Mouse (Mus musculus): ENCODE measurements around the gene Tbc1d14.

The Tbc1d14 gene

DNA sequence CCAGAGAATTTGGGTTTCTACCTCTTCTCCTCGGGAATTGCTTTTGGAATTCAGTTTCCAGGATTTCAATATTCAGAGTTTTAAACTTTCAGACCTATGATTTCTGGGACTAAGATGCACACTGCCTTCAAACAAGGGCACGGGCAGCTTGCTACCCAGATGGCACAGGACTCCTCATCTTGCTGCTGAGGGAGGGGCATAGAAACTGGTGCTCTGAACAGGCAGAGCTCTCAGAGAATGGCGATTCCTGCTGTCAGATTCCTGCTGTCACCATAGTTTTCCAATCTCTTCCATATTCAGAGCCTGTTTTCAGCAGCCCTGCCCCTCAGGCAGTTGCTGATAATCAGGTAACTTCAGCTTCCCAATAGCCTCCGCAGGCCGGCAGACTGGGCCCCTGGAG, 77.5 kb downstream of the Tbc1d14 start:
- intact Hi-C loops (cut with DNase I) = no loop called here

DNA sequence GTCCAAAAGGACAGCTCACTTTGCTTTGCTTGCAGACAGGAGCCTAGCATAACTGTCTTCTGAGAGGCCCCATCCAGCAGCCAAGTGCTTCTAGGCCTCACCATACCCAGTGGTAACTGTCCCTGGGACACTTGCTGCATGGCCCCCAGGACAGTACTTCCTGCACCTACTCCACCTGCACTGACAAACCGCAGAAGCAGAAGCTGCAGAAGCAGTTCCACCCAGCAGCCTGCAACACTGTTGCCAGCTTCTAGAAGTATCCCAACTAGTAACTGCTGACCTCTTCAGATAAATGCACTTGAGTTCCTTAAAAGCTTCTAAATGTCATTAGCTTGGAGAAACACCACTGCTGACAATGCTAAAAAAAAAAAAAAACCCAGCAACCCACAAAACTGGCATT, 78.0 kb downstream of the Tbc1d14 start:
- intact Hi-C loops (cut with DNase I) = no loop called here

DNA sequence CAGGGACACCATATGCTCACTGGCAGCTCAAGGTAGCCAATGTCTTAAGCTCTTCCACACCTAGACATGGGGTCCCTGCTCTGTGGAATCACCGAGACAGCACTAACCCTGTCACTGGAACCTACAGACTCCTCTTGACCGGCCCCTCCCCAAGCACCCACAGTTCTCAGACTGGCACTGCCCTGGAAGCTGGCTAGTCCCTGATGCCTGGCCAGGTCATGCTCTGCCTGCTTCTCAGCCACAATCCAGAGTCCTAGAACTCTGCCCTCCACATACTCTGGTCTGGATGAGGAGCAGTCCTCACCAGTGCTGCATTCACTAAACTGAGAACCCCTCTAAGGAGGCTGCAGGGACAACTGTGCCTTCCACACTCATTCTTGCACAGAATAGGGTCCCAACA, 82.1 kb downstream of the Tbc1d14 start:
- intact Hi-C loops (cut with DNase I) = no loop called here

DNA sequence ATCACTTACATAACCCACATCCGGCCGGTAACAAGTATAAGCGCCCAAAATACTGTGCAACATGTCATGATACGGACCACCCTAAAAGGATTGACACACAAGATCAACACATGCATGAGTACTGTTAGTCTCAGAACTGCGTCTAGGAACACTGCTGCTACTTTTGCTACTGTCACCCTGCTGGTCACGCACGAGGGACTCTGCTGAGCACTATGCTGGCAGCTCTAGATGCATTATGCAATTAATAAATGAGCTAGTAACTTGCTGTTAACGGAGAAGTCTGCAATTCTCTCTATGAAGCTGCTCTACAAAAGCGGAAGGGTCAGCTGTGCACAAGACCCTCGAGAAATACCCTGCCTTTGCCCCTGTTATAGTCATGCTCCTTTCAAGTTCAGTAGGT, 84.7 kb downstream of the Tbc1d14 start:
- intact Hi-C loops (cut with DNase I) = no loop called here

DNA sequence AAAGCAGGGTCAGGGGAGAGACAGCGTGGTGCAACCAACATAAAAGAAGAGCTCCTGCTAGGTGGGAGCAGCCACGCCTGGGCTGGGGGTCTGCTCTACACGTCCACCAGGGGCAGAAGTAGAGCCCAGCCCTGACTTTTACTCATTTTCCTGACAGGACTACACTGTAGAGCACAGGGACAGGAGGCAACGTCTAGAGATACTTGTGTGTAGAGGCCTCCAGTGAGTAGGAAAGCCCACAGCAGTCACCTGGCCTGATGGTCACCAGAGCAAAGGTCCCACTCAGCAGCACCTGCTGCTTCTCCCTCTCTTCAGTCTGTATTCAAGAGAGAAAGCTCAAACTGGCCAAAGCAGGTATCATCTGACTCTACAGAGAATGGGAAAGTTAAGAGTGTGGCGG, 87.4 kb downstream of the Tbc1d14 start:
- intact Hi-C loops (cut with DNase I) = no loop called here

DNA sequence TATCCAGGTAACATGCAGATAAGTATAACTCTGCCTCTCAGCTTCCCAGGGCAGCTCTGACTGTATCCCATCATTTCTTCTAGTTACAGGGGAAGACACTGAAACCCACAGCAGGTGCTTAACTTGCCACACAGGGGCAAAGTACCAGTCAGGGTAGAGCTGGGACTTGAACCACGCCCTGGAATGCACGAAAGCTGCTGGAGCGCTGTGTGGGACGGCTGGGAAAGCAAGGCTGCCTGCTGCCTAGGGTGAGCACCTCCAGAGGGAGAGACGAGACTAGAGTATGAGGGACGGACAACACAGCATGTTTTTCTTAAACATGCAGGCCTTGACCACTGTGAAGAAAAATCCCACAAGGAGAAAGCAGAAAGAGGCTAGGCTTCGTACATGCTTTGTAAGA, 87.8 kb downstream of the Tbc1d14 start:
- intact Hi-C loops (cut with DNase I) = no loop called here

DNA sequence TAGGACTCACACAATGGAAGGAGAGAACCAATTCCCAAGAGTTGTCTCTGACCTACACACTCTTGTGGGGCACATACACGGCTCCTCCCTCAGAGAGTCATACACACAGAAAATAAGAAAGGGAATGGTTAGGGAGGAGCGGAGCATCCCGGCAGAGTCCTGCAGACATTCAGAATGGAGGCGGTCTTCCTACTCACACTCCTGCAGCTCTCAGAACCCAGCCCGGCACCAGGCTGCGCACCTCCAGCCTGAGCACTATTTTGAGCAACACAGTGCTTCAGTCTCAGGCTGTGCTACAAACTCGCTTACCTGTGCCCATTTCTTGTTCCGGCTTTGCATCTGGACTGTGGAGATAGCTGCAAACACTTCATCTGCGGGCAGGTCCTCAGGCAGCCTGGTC, 98.4 kb downstream of the Tbc1d14 start:
- intact Hi-C loops (cut with DNase I) = no loop called here

DNA sequence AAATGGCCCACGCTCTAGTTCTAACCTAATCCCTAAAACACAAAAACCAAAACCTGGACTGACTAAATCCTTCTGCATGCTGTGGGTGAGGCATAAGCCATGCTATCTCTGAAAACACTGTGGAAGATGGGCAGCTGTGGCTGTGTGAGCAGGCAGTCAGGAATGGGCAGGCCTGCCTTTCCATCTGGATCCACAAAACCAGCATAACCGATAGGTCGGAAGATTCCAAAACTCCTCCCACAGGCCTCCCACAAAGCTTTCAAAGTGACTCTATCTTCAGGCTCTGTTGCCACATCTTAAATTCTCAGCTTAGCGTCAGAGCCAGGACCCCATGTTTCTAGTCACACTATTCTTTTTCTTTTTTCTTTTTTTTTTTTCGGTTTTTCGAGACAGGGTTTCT, 99.2 kb downstream of the Tbc1d14 start:
- intact Hi-C loops (cut with DNase I) = no loop called here

DNA sequence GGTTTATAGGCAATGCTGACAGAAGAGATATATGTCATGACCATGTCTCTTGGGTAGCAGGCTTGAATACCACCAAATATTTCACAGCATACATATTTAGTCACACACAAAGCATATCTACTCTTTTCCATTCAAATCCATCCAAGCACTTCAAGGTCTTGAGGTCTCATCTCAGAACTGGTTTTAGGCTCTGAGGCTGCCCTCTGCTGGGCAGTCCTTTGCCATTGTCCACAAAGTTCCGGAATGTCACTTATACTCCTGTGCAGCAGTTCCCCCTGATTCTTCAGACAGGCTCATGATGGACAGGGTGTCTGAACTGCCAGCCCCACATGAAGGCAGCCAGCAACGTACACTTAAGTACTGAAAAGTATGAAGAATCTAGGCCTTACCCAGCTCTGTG, 103.9 kb downstream of the Tbc1d14 start:
- intact Hi-C loops (cut with DNase I) = no loop called here

DNA sequence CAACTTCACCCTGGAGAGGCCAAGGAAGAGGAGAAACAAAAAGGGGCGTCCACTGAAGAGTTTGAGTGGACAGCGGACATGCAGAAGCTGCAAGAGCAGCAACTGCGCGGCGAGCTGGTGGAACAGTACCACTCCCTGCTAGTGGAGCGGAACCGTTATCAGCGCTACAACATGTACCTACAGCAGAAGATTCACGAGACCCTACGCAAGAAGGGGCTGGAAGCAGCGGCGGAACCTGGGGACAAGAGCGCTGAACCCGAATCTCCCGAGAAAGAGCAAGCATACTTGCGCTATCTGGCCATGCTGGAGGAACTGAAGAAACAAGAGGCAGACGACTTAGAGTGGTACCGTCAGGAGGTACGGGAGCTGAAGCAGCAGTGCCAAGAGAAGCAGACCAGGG, 107.8 kb downstream of the Tbc1d14 start:
- intact Hi-C loops (cut with DNase I) = no loop called here

DNA sequence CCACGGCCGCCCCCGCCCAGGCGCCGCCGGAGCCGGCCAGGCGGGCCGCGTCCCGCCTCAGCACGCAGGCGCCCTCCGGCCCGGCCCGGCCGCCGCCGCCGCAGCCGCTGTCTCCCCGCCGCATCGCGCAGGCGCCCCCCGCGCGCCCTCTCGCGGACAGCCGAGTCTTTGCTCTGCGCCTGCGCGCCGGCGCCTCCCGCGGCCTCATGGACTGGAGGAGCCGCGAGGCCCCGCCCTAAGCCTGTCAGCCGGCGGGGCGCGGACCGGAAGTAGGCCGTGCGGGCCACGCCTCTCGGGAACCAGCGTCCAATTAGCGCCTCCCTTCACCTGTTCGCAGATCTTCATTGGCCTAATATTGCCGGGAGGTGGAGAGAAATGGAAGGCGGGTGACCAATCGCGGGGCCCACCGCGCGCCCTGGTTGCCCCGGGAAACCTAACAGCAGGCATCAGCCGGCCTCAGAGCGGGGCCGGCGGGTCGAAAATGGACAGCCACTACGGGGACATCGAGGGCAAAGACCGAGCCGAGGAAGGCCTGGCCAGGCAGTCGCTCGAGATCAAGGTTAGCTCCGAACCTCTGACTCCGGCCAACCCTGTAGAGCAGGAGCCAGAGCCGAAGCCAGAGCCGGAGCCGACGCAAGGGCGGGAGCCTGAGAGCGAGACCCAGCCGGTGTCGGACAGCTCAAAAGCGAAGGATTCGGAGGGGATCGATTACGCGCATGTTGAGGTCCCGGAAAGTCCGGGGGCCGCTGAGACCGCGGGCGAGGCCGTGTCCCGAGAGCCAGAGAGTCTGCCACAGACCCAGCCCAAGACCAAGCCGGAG, 108.7 kb downstream of the Tbc1d14 start, which contains the start of the genes Tada2b and Ccdc96:
Gene Tada2b, minus strand, starts transcription at position 115 of the 820 bp plus-strand sequence.
Gene Ccdc96, plus strand, starts transcription at position 418 of the 820 bp plus-strand sequence.
- intact Hi-C loops (cut with DNase I) = no loop called here

DNA sequence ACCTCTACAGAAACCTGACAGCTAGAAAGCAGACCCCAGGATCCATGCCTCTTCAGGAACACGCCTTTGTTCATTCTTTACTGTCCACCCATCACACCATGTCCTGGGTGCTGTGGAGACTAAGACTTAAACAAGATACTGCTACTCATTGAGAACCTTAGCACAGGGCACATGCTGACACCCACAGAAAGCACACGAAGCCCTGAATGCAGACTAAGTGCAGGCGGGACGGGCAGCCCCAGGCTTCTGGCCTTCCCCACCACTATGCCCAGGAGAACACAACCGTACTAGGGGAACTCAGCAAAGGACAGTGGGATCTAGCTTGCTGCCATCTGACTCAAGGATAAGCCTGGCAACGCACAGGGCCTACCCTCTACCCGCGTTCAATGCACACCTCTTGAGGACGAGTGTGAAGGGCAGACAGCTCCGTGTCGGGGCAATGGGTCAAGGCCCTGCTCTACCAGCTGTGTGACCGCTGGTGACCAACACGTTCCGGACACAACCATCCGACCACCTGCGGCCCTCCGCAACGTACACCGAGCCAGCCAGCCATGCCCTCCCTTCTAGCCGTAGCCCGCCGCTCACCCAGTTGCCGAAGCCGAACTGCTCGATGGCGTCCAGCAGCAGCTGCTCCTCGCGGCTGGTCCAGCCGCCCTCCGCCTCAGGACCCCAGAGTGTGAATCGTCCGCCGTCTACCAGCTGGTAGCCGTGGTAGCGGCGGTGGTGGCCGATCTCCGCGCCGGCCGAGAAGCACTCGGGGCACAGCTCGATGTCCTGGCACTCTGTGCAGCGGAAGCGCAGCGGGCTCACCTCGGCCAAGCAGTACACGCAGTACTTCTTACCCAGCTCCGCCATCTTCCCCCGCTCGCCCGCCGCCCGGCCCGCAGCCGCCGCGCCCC, 109.6 kb downstream of the Tbc1d14 start:
- intact Hi-C loops (cut with DNase I) = loop anchor here (1.0 kb wide), 1 partner anchor 19 kb away; the partner anchor contains the start of gene Grpel1

DNA sequence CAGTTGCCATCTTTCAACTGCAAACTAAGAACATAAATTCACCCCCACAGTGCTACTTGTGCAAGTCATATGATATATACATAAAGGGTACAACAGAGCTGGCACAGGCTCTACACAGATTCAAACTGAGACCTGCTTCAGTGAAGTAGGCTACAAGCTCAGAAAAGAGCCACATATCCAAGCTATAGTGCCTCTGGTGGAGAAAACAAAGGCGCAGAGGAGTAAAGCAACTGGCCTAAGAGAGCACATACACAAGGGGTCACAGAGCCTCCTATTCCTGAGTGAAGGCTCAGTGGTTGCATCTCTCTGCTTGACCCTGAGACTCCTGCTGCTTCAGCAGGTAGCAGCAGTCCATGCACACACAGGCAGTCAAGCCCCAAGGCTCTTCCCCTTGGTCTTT, 112.0 kb downstream of the Tbc1d14 start:
- intact Hi-C loops (cut with DNase I) = no loop called here

DNA sequence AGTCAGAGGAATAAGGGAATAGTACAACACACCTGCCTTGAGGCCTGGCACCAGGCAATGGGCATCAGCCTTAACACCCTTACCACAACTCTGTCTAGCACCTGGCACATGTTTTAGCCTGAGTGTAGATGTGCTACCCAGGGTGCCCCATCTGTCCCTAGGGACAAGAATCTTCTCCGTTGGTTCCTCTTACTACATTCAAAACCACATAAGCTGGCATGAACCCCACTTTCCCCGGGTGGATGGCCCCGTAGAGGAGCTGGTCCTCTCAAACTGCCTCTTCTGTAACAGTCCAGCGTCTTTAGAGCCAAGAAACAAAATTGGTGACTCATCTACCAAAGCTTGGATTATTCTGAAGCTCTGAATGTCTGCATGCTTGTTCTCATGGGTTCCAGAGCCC, 112.7 kb downstream of the Tbc1d14 start:
- intact Hi-C loops (cut with DNase I) = no loop called here

DNA sequence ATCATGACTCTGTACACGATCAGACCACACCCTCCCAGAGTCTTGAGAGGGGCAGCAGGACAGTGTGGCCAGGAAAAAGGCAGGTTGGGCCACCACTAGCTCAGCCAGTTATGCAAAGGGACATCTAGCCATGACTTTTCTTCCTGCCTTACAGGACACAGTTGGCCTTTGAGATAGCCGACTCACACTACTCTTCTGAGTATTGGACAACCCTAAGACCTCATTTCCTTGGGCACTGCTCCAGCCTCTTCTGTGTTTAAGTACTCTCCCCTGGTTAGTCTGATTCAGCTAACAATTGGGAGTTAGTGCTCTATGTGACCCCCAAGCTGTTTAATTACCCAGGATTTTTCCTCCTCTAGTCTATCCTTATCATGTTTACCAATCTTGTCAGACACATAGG, 113.3 kb downstream of the Tbc1d14 start:
- intact Hi-C loops (cut with DNase I) = loop anchor here (5.0 kb wide), 1 partner anchor 53 kb away; no protein-coding TSS in a partner anchor

DNA sequence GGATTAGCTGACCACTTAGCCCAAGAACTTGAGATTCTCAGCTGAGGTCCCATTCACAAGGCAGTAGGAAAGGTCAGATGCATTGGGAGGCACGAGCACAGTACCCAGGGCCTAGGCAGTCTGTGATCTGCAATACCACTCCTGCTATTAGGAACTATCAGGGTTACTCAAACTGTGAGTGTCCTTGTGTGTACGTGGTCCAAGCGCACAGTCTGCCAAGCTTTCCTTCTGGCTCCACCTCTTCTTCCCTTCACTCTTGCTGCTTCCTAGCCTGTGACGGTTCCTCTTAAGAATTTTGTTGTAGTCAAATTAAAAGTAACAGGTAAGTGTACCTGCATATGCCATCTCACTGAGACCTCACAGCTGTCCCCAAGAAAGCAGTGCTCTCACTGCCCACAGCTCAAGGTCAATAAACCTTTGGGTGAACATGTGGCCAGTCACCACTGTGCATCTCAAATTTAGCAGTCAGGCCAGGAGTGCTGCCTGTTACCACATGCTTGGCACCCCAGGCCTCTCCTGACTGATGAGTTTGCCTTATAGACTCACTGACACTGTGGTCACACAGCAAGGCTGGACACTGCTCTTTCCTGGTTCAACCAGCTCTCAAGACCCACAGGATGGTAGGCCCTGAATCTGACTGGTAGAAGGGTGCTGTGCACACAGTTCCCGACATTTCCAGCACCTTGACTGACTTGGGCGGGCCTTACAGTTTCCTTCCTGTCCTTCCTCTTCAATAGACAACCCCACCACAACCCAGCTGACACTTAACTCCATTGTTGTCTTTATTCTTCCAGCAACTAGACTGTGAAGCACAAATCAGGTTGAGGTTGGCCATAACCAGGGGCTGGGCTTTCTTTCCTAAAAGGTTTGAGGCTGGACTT, 114.3 kb downstream of the Tbc1d14 start:
- intact Hi-C loops (cut with DNase I) = loop anchor here (5.0 kb wide), 1 partner anchor 54 kb away; no protein-coding TSS in a partner anchor

DNA sequence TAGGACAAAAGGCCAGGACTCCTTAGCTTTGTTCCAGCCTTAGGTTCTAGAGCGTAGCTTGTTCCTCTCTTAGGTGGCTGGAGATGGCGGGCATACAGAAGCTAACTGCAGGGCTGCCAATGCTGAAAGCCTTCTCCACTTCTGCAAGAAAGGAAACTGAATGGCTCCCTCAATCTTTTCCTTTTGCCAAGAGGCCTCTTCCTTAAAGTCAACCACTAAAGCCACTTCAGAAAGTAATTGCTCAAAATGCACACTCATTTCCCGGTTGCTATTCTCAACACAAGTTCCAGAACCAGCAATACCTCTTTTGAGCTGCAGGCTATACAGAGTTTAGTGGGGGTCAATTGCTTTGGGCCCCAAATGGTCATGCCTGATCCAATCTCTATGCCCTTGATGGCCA, 115.6 kb downstream of the Tbc1d14 start:
- intact Hi-C loops (cut with DNase I) = loop anchor here (5.0 kb wide), 1 partner anchor 55 kb away; no protein-coding TSS in a partner anchor

DNA sequence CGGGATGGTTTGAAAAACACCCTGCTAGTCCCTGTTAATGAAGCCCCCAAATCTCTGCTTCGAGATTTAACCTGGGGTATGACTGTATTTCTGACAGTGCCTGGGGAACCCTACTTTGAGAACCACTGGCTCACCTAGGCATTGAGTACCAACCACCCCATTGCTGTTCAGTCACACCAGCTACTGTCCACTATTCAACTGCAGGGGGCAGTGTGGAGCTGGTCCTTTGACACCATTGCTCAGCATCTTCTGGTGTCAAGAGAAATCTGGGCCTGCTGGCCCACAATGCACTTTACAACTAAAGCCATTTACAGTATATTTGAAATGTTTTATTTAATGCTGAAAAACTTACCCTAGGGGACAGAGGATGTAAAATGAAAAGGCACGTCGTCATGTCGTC, 118.8 kb downstream of the Tbc1d14 start:
- intact Hi-C loops (cut with DNase I) = no loop called here

DNA sequence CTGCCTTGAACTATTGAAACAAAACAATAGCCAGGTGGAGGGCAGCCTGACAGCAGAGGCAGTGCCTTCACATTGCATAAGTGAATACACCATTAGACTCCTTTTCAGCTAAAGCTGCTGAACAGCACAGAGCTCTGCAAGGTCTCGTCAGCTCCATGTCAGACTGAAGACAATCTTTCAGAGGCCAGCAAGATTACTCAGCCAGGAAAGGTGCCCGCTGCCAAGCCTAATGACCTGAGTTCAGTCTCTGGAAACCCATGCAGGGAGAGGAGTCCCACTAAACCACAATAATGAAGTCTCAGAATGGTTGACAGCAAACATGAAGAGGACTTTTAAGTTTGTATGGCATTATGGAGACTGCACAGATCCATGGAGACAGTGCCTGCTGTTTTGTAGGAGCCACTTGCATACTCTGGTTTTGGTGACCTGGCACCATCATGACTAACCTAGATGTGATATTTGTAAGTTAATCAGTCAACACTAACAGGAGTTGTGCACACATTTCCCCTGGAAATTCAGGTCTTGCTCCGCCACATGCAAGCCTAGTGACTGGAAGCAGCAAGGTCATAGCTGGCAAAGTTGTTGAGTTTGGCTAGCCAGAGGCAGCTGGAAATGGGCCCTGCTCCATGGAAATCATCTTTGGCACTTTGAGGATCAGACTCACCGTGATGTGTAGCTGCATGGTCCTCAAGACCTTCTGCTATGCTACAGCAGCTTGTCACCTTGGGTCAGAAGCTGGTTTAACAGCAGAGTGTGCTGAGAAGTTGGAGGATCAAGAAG, 120.0 kb downstream of the Tbc1d14 start:
- intact Hi-C loops (cut with DNase I) = no loop called here

DNA sequence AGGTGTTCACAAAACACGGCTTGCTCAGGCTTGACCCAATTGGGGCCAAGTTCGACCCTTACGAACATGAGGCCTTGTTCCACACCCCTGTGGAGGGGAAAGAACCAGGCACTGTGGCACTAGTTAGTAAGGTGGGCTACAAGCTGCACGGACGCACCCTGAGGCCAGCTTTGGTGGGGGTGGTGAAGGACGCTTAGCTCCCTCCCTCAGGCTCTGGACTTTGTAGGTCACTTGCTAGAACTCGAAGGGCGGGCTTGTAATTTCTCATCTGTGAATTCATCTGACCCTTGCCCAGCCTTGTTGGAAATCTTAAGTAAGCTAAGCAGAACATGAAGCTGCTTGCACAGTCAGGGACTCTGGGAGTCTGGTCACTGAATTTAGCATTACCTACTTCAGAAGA, 121.9 kb downstream of the Tbc1d14 start:
- intact Hi-C loops (cut with DNase I) = no loop called here
